Mouse (Mus musculus) adrenal gland, postnatal 25 days (tissue): ENCODE measurements around the gene Msh6. TPM values are rescaled to one million over a fixed set of nuclear protein-coding genes. Genes with fewer than 3 reads are reported as not detected.
"Not testable (repeated sequence)": the region's sequence is repeated elsewhere in the genome, so short reads cannot be mapped to it uniquely, and the experiment has no call there.

ENCODE experiments used
- DNase-seq: peaks from one replicate; pipeline ENCODE4 v3.0.0; 2021; ENCODE audit warnings: mixed read lengths
- long read RNA-seq: library from polyadenylated mRNA; stranded (forward); transcript quantifications from one replicate; pipeline ENCODE4 v2.0.0, GENCODE M21; 2021
- total RNA-seq: library from RNA; stranded (reverse); gene quantifications from 2 replicates; pipeline ENCODE4 v1.2.3, GENCODE M21; 2021

The Msh6 gene
- total RNA-seq, result 20.1 and 21.8 TPM in 2 replicates
- long read RNA-seq, full-length matches to known transcripts, result 24 of 26 reads
- long read RNA-seq, partial matches to known transcripts, result 2 of 26 reads
- long read RNA-seq, other reads (novel, unspliced or antisense), result 0 of 26 reads

DNA sequence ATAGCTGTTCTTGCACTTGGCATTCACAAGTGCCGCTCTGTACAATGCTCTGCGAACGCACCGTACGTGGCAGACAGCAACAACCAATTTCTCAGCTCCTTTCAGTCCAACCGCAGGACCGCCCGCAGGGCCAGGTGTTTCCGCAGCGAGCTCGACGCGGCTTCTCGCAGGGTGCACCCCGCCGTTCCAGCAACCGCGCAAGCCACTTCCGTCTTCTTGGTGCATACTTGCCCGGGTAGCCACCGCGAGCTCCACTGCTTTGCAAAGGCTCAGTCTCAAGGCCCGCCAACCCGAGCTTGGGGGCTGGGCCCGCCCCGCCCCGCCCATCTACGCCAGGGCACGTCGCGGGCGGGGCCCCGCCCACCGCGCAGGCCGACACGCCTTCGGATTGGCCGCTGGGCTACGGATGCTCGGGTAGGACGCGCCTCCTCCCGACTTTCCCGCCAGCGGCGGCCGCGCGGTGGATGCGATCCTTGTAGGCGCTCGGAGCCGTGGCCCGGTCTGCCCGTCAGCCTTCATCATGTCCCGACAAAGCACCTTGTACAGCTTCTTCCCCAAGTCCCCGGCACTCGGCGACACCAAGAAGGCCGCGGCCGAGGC lies at the start of gene Msh6:
Gene Msh6 (plus strand): TSS at position 434 of the 600 bp plus-strand sequence.
- DNase-seq, result peak; percentile 90

DNA sequence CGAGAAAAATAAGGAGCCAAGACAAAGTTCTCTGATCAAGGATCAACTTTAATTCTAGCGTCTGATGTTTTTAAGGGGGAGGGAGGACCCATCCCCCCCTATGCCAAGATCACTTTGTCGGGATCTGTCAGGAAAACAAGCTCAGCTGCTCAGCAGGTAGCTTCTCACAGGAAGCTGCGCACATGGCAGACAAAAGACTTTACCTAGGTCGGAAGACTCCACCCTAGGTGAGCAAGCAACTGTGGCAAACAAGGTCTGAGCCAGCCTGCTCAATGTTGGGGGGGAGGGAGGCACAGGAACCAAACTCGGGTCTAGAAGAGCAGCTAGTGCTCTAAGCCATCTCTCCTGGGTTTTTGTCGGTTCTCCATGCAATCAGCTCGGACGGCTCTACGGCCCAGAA lies 40.5 kb upstream of the Msh6 start:
- DNase-seq, result no peak

DNA sequence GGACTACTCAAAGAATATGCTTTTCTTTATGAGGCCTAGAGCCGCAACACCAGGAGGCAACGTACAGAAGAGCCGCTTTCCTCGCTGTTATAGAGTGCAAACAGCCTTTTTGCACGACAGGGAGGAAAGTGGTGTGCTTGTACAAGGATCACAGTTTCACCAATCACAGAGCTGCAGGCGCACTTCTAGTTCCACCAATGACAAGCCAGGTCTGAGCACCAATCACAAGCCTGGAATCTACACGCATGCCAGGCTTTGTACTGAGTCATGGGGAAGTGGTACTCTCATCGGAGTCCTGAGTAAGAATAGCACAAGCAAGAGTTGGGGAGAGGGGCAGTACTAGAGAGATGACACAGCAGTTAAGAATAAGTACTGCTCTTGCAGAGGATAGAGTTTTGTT lies 40.1 kb upstream of the Msh6 start:
- DNase-seq, result no peak

DNA sequence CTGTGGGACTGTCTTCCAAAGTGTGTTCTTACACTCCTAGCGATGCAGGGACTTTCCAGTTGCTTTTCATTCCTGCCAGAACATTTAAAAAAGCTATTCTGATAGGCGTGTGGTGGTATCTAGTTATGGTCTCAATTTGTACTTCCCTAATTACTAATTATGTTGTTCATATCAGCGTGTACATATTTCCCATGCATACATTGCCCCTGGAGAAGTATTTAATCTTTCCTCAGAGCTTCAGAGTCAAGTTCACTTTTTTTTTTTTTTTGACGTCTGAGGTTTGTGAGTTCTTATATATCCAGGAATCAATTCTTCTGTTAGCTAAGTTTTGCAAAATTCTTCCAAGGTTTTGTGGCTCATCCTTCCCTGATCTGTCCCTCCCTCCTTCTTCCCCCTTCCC lies 38.7 kb upstream of the Msh6 start:
- no peak for DNase-seq

DNA sequence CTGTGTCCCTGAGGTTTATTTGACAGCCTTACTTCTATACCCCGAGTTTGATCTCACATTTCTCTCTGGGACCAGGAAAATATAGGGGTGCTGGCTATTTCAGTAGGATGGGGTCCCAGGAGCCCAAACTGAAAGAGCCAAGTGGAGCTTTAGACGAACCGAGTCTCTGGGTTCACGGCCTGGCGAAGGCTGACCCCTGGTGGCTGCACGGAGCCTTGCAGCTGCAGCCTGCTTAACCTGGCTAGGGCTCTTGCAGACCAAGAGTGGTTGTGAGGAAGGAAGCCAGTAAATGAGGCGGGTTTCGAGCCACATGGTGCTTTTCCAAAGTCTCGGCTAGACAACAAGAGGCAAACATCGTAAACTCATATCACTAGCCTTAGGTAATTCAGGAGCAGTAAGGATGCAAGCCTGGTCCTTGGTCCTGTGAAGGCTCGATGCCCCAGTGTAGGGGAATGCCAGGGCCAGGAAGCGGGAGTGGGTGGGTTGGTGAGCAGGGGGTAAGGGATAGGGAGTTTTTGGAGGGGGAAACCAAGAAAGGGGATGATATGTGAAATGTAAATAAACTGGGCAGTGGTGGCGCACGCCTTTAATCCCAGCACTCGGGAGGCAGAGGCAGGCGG lies 25.8 kb upstream of the Msh6 start:
- peak; percentile 80 for DNase-seq

DNA sequence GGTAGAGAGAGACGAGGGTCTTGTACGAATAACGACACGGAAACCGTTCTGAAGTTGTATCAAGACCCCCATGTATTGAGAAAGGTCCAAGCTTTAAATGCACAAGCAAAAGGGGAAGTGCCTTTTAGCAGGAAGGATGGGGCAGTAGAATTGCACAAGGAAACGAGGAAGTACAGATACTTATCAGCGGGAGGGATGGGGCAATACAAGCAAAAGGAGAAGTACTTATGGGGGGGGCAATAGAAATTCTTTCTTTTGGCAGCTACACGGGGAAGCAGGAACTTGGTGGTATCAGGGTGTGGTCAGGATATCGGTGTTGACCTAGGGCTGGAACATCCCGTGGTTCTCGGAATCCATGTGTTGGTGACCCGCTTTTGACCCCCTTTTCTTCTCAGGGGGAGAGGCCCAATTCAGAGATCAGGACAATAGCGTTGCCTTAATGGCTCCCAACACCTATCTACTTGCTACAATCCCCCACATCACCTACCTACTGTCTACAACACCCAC lies 20.2 kb upstream of the Msh6 start:
- DNase-seq, result not testable (repeated sequence)

DNA sequence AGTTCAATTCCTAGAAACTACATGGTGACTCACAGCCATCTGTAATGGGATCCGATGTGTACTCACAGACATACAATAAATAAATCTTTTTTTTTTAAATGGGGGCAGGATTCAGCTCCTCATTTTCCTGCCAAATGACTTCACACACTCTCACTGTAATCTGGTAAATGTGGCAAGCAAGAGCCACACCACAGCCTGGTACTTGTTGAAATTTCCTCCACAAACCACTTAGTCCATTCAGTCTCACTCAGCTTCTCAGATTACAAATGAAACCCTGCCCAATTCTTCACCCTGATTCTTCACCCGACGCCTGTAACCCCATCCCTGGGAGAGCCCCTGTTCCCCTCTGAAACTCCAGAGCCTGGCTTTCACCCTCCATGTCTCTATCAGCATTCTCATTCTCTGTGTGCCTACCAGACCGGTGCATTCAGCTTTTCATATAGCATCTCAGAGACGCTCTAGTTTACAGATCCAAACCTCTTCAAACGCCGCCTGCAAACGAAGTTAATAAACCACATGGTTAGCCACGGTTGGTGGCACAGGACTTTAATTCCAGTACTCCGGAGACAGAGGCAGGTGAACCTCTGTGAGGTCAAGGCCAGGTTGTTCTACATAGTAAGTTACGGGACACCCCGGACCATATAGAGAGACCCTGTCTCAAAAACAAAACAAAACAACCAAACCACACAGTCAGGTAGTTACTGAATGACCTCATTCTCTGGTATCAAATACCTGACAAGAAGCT lies 17.6 kb upstream of the Msh6 start:
- DNase-seq, result no peak

DNA sequence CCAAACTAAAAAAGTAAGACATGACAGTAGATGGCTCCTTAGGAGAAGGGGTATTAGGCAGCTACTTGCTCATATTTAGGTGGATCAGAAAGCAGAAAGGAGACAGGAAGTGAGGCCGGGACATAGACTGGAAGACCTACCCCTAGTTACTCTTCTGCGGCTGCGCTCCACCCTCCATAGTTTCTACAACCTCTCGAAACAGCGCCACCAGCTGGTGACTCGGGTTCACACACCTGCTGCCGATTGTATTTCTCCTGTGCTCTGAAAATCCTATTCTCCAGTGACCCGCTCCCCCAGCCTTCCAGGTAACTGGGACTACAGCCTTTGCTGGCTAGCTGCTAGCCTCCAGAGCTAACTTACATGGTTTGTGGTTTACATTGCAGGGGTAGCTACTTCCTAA lies 16.6 kb upstream of the Msh6 start:
- DNase-seq, result no peak

DNA sequence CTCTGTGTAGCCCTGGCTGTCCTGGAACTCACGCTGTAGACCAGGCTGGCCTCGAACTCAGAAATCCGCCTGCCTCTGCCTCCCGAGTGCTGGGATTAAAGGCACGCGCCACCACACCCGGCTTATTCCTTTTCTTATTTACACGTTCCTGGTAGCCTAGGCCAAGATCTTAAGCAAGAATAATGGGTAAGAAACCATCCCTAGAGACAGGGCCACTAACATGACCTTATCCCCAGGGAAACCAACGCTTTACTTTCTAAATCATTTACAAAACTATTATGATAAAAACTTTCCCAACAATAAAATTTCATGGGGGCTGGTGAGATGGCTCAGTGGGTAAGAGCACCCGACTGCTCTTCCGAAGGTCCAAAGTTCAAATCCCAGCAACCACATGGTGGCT lies 15.5 kb upstream of the Msh6 start:
- DNase-seq, result not testable (repeated sequence)

DNA sequence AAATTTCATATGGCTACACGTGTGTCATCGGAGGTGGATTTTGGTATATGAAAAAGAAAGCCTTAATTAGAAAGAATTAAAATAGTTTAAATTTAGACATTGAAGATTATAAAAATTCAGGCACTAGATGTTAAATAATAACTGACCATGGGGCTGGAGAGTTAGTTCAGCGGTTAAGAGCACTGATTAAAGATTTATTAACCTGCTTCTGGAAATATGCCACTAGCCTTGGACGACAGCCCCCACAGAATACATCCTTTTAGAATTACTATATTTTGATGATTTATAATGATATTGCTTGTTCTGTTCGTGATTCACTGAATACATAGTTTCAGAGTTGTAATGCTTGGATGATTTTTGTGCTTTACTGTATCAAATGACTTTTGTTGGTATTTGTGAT lies 14.9 kb upstream of the Msh6 start:
- DNase-seq, result not testable (repeated sequence)

DNA sequence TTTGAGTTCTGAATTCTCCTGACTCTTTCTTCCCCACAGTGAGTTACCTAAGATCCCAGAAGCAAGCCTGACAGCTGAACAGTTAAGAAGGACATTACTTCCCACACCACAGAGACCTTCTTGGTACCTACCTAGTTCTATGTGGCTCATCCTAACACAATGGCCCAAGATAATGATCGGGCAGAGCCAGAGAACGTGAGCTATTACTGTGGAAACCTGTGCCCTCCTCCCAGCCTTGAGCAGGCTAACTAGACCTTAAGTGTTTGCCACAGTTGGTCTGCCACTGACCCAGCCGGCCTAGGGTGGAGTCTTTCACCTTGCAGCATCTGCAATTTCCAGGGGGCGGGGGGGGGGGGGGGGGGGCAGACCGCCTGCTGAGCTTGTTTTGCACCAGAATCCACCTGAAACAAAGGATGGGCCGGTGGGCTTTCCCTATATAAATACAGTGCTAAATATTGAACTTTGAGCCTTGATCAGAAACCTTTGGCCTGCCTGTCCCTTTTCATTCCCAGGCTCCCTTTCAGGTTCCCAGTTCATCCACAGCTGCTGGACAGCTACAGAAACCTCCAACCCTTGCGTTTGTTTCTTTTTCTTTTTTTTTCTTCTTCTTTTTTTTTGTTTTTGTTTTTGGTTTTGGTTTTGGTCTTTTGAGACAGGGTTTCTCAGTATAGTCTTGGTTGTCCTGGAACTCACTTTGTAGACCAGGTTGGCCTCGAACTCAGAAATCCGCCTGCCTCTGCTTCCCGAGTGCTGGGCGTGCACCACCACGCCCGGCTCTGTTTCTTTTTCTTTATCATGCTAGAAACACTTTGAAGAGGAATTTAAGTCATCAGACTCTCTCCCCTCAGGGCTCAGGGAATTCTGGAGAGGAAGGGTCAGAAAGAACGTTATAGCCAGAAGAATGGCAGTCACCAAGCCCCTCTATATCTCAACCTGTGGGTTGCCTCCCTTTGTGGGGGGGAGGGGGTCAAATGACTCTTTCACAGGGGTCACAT lies 11.5 kb upstream of the Msh6 start:
- no peak for DNase-seq

DNA sequence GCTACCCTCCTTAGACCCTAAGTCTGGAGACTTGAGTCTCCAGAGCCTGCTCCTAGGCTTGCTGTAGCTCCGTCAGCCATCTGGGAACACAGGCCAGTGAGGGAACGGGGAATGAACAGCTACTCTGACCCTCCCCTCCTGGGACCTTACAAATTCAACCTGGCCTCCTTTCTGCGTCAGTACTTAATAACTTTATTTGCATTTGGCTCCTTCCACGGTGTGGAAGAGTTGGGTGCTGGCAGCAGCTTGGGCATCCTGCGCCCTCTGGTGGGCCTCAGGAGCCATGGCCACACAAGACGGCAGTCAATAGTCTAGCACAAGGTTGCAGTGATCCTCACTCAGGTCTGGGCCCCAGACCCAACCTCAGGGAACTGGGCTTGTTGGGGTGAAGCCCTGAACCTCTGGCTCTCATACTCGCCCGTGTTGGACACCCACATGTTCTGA lies 6.4 kb upstream of the Msh6 start:
- not testable (repeated sequence) for DNase-seq

DNA sequence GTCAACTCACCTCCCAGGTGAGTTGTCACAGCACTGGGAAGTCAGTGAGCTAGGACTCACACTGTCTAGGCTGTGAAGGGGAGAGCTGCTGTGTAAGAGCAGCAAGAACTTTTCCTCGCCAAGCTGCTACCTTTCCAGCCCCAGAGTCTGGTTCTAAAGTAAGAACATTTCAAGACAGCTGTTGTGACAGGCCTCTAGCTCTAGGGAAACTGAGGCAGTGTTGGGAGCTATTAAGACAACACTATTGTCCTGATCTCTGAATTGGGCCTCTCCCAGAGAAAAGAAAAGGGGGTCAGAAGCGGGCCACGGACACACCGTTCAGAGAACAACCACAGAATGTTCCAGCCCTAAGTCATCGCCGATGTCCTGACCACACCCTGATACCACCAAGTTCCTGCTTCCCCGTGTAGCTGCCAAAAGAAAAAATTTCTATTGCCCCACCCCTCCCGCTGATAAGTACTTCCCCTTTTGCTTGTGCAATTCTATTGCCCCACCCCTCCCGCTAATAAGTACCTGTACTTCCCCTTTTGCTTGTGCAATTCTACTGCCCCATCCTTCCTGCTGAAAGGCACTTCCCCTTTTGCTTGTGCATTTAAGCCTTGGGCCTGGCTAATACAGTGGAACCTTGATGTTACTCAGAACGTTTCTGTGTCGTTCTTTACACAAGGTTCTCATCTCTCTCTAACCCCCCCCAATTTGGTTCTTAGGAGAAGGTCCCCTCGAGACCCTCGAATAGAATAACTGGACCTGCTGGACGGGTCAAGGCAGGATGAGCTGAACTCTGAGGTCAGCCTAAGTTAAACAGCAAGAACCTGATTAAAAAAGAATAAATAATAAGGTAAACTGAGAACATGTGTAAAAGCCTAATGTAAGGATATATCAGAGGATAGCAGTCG lies 2.9 kb upstream of the Msh6 start:
- DNase-seq, result not testable (repeated sequence)

DNA sequence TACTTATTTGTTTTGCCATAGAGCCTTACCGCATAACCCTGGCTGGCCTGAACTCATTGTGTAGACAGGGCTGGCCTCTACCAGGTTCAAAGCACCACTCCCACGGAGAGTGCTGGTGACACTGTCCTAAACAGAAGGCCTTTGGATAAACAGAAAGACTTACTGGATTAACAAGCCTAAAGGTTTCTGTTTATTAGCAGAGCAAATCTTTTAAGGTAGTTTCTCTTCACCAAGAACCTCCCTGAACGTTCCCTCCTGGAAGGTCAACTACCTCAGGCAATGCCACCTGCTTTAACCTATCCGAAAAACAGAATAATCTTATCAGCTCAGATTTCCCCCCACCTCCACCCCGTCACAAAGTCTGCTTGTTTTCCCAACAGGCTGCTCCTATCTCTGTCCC lies 2.0 kb upstream of the Msh6 start:
- DNase-seq, result no peak

DNA sequence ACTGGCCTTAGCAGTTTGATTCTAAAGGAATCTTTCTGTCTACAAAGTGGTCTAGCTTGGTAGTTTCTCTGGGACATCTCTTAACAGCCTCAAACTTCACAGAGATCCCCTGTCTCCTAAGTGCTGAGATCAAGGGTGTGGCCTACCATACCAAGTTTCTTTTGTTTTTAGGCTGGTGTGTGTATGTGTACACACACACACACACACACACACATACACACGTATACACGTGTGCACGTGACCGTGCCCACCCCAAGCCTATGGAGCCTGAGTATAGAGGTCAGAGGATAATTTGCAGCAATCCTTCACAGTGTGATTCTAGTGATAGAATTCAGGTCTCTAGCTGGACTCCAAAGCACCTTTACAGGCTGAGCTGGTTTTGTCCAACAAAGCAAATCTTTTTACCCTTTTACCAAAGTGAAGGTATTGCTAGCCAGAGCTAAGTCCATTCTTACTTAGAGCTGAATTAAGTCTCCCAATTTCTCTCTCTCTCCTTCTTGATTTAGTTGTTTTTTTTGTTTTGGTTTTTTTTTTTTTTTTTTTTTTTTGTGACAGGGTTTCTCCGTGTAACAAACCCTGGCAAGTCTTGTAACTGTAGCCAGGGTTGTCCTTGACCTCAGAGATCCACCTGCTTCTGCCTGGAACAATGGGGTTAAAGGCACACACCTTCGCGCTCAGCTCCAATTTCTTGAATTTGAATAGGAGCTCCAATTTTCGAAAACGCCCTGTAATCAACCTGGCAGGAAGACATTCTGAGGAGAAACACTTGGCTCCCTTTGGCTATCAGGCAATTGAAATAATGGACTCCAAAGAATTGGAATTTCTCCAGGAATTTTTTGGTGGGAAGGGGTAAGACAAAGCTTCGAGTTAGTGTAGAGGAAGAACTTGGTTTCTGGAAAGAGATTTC lies 1.3 kb upstream of the Msh6 start:
- no peak for DNase-seq

DNA sequence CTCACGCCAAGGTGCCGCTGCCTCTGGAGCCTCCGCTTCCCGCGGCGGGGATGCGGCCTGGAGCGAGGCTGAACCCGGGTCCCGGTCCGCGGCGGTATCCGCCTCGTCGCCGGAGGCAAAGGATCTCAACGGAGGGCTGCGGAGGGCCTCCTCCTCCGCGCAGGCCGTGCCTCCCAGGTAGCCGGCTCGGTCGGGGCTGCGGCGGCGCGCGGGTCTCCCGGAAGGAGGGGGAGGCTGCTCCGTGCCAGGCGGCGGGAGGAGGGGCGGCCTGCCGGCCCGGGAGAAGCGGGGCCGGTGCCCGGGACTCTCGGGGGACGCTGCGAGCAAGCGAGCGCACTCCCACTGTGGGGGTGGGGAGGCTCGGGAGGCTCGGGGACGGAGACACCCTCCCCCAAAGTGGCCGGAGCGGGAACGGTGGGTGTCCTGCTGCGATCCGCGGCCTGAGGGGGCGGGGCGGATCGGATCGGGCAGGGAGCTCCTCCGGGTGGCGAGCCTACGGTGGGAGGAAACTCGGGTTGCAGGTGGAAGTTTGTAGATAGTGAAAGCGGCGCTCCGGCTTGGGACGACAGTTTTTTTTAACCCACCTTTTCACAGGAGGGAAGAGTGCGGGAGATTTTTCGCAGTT lies 479 bp downstream of the Msh6 start:
- DNase-seq, result peak; percentile 63

DNA sequence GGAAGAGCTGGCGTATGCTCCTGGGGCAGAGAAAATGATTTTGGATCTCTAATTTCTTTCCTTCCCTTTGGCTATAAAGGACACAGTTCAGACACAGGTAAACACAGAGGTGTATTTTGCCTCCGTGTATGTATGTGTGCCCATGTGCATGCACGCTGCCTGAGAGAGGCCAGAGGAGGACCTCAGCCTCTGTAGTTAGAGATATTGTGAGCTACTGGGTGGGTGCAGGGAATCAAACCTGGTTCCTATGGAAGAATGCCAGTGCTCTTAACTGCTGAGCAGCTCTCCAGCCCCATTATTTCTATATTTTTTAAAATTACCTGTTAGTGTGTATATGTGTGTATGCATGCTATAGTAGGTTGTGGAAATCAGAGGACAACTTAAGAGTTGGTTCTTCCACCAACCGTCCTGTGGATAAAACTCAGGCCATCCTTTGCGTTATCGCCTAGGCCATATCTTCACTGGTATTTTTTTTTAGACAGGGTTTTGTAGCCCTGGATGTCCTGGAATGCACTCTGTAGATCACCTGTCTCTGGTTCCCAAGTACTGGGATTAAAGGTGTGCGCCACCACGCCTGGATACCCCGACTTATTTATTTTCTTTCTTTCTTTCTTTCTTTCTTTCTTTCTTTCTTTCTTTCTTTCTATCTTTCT lies 1.4 kb downstream of the Msh6 start:
- no peak for DNase-seq

DNA sequence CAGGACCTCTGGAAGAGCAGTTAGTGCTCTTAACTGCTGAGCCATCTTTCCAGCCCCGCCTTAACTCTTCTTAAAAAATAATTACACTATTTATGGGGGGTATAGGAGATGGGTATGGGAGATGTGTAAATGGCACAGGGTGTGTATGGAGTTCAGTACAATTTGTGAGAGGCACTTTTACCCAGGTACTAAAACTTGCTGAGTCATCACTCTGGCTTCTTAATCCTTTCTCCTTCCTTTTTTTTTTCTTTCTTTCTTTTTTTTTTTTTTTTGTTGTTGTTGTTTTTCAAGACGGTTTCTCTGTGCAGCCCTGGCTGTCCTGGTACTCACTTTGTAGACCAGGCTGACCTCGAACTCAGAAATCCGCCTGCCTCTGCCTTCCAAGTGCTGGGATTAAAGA lies 2.1 kb downstream of the Msh6 start:
- DNase-seq, result not testable (repeated sequence)

DNA sequence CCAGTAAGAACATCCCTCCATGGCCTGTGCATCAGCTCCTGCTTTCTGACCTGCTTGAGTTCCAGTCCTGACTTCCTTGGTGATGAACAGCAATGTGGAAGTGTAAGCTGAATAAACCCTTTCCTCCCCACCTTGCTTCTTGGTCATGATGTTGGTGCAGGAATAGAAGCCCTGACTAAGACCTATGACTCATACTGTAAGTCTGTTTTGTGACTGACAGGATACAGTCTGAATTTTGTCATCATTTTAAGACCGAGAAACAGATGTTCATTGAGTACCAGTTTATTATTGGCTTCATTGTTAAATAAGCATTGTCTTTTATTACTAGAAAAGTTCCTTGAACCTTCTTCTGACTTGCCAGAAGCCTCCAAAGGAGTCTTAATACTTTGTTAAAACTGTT lies 4.8 kb downstream of the Msh6 start:
- not testable (repeated sequence) for DNase-seq
